Mouse (Mus musculus): ENCODE data around the gene Bach2. TPM values are rescaled to one million over a fixed set of nuclear protein-coding genes. Genes with fewer than 3 reads are reported as not detected.

The Bach2 gene
- polyA plus RNA-seq, 1 experiment from 2014 or later, result 4.8 TPM

- Histone ChIP-seq H3K9ac (ENCODE audit: low read depth, low read length) (no peak overlapping the region), H3K36me3 (ENCODE audit: control insufficient read depth, insufficient read depth, low read length) (no peaks in the 10 kb centered on the region), H3K27me3 (replicated peaks; ENCODE audit: control insufficient read depth, insufficient read depth, low read length) (no peaks in the 10 kb centered on the region), H3K27ac (ENCODE audit: low read depth, low read length) (no peak overlapping the region), H3K4me3 (ENCODE audit: low read depth, low read length) (no peak overlapping the region), H3K4me1 (replicated peaks; ENCODE audit: control insufficient read depth, insufficient read depth, low read length) (peaks cover 13% of the 10 kb centered on the region; the same call in 1 of the 2 replicates), H3K4me2 (no peak overlapping the region), H3K9me3 (ENCODE audit: control insufficient read depth, low read length) (no peaks in the 10 kb centered on the region)
- DNase-seq (ENCODE audit: low spot score), result no peak
- no peak for ATAC-seq (replicated peaks; ENCODE audit: low FRiP score)
- 39% methylated on average over 10 of the region's 10 CpGs for WGBS
Measured at GRCm38 (mm10) chr4:32351236-32351635, 112.6 kb downstream of the Bach2 start.

- no peak overlapping the region for H3K4me2 ChIP-seq
- no peak for ATAC-seq (replicated peaks; ENCODE audit: low FRiP score)
Measured at GRCm38 (mm10) chr4:32351661-32352246, 113.2 kb downstream of the Bach2 start.

GRCm38 (mm10) chr4:32352442-32352841 is 113.8 kb downstream of the Bach2 start:
- WGBS, result 41% methylated on average over 8 of the region's 8 CpGs
- H3K9me3 ChIP-seq (ENCODE audit: control insufficient read depth, low read length), result no peaks in the 10 kb centered on the region
- DNase-seq (ENCODE audit: low spot score), result no peak
- H3K27ac ChIP-seq (ENCODE audit: low read depth, low read length), result peak overlapping the region; percentile 48
- H3K4me2 ChIP-seq, result peak overlapping the region; percentile 3; the same call in 1 of the 2 replicates
- no peaks in the 10 kb centered on the region for H3K36me3 ChIP-seq (ENCODE audit: control insufficient read depth, insufficient read depth, low read length)
- H3K4me3 ChIP-seq (ENCODE audit: low read depth, low read length), result no peak overlapping the region
- H3K4me1 ChIP-seq (replicated peaks; ENCODE audit: control insufficient read depth, insufficient read depth, low read length), result peaks cover 13% of the 10 kb centered on the region; the same call in 1 of the 2 replicates
- H3K27me3 ChIP-seq (replicated peaks; ENCODE audit: control insufficient read depth, insufficient read depth, low read length), result no peaks in the 10 kb centered on the region
- no peak for ATAC-seq (replicated peaks; ENCODE audit: low FRiP score)
- no peak overlapping the region for H3K9ac ChIP-seq (ENCODE audit: low read depth, low read length)

More at GRCm38 (mm10) chr4:32351661-32352246, 113.2 kb downstream of the Bach2 start:
- peaks cover 13% of the 10 kb centered on the region; the same call in 1 of the 2 replicates for H3K4me1 ChIP-seq (replicated peaks; ENCODE audit: control insufficient read depth, insufficient read depth, low read length)
- no peak overlapping the region for H3K9ac ChIP-seq (ENCODE audit: low read depth, low read length)
- WGBS, result 61% methylated on average over 18 of the region's 18 CpGs
- no peak overlapping the region for H3K4me3 ChIP-seq (ENCODE audit: low read depth, low read length)
- no peaks in the 10 kb centered on the region for H3K36me3 ChIP-seq (ENCODE audit: control insufficient read depth, insufficient read depth, low read length)
- no peak overlapping the region for H3K27ac ChIP-seq (ENCODE audit: low read depth, low read length)
- H3K9me3 ChIP-seq (ENCODE audit: control insufficient read depth, low read length), result no peaks in the 10 kb centered on the region
- DNase-seq (ENCODE audit: low spot score), result no peak
- H3K27me3 ChIP-seq (replicated peaks; ENCODE audit: control insufficient read depth, insufficient read depth, low read length), result no peaks in the 10 kb centered on the region

- no peak overlapping the region for H3K9ac ChIP-seq (ENCODE audit: low read depth, low read length)
- ATAC-seq (replicated peaks; ENCODE audit: low FRiP score), result peak; percentile 31; the same call in 1 of the 2 replicates
- 9% methylated on average over 4 of the region's 4 CpGs for WGBS
Measured at GRCm38 (mm10) chr4:32352842-32353241, 114.2 kb downstream of the Bach2 start.

GRCm38 (mm10) chr4:32355935-32356617 is 117.5 kb downstream of the Bach2 start:
- Histone ChIP-seq H3K36me3 (ENCODE audit: control insufficient read depth, insufficient read depth, low read length) (no peaks in the 10 kb centered on the region), H3K9ac (ENCODE audit: low read depth, low read length) (no peak overlapping the region), H3K4me2 (no peak overlapping the region), H3K9me3 (ENCODE audit: control insufficient read depth, low read length) (no peaks in the 10 kb centered on the region), H3K4me3 (ENCODE audit: low read depth, low read length) (no peak overlapping the region), H3K4me1 (replicated peaks; ENCODE audit: control insufficient read depth, insufficient read depth, low read length) (peaks cover 13% of the 10 kb centered on the region; the same call in 1 of the 2 replicates), H3K27ac (ENCODE audit: low read depth, low read length) (no peak overlapping the region), H3K27me3 (replicated peaks; ENCODE audit: control insufficient read depth, insufficient read depth, low read length) (no peaks in the 10 kb centered on the region)
- DNase-seq (ENCODE audit: low spot score), result no peak
- ATAC-seq (replicated peaks; ENCODE audit: low FRiP score), result no peak
- WGBS, result 67% methylated on average over 12 of the region's 12 CpGs

More at GRCm38 (mm10) chr4:32352842-32353241, 114.2 kb downstream of the Bach2 start:
- no peak overlapping the region for H3K4me3 ChIP-seq (ENCODE audit: low read depth, low read length)
- H3K36me3 ChIP-seq (ENCODE audit: control insufficient read depth, insufficient read depth, low read length), result no peaks in the 10 kb centered on the region
- DNase-seq (ENCODE audit: low spot score), result no peak
- H3K4me1 ChIP-seq (replicated peaks; ENCODE audit: control insufficient read depth, insufficient read depth, low read length), result peaks cover 13% of the 10 kb centered on the region; the same call in 1 of the 2 replicates
- H3K9me3 ChIP-seq (ENCODE audit: control insufficient read depth, low read length), result no peaks in the 10 kb centered on the region
- no peaks in the 10 kb centered on the region for H3K27me3 ChIP-seq (replicated peaks; ENCODE audit: control insufficient read depth, insufficient read depth, low read length)
- H3K4me2 ChIP-seq, result peak overlapping the region; percentile 3; the same call in 1 of the 2 replicates
- H3K27ac ChIP-seq (ENCODE audit: low read depth, low read length), result peak overlapping the region; percentile 48

- no peaks in the 10 kb centered on the region for H3K9me3 ChIP-seq (ENCODE audit: control insufficient read depth, low read length)
- H3K4me3 ChIP-seq (ENCODE audit: low read depth, low read length), result no peak overlapping the region
- 85% methylated on average over 12 of the region's 12 CpGs for WGBS
- H3K27ac ChIP-seq (ENCODE audit: low read depth, low read length), result no peak overlapping the region
- ATAC-seq (replicated peaks; ENCODE audit: low FRiP score) (no peak), DNase-seq (ENCODE audit: low spot score) (no peak)
- no peak overlapping the region for H3K9ac ChIP-seq (ENCODE audit: low read depth, low read length)
- H3K4me1 ChIP-seq (replicated peaks; ENCODE audit: control insufficient read depth, insufficient read depth, low read length), result peaks cover 3% of the 10 kb centered on the region; the same call in 1 of the 2 replicates
- H3K27me3 ChIP-seq (replicated peaks; ENCODE audit: control insufficient read depth, insufficient read depth, low read length), result no peaks in the 10 kb centered on the region
- no peaks in the 10 kb centered on the region for H3K36me3 ChIP-seq (ENCODE audit: control insufficient read depth, insufficient read depth, low read length)
- H3K4me2 ChIP-seq, result no peak overlapping the region
Measured at GRCm38 (mm10) chr4:32357996-32358600, 119.5 kb downstream of the Bach2 start.

- DNase-seq (ENCODE audit: low spot score) (no peak), ATAC-seq (replicated peaks; ENCODE audit: low FRiP score) (0 out of 2 replicates have a peak, but pooled peaks have one; percentile 5)
- Histone ChIP-seq H3K9me3 (ENCODE audit: control insufficient read depth, low read length) (no peaks in the 10 kb centered on the region), H3K4me2 (no peak overlapping the region), H3K36me3 (ENCODE audit: control insufficient read depth, insufficient read depth, low read length) (no peaks in the 10 kb centered on the region), H3K27ac (ENCODE audit: low read depth, low read length) (no peak overlapping the region), H3K9ac (ENCODE audit: low read depth, low read length) (no peak overlapping the region), H3K27me3 (replicated peaks; ENCODE audit: control insufficient read depth, insufficient read depth, low read length) (no peaks in the 10 kb centered on the region; the same call in 1 of the 2 replicates), H3K4me3 (ENCODE audit: low read depth, low read length) (no peak overlapping the region), H3K4me1 (replicated peaks; ENCODE audit: control insufficient read depth, insufficient read depth, low read length) (peaks cover 5% of the 10 kb centered on the region; the same call in 1 of the 2 replicates)
- WGBS, result 39% methylated on average over 12 of the region's 12 CpGs
Measured at GRCm38 (mm10) chr4:32358602-32359464, 120.2 kb downstream of the Bach2 start.

- 51% methylated on average over 3 of the region's 3 CpGs for WGBS
- Histone ChIP-seq H3K4me2 (no peak overlapping the region), H3K27ac (ENCODE audit: low read depth, low read length) (no peak overlapping the region), H3K9ac (ENCODE audit: low read depth, low read length) (no peak overlapping the region), H3K4me3 (ENCODE audit: low read depth, low read length) (no peak overlapping the region), H3K36me3 (ENCODE audit: control insufficient read depth, insufficient read depth, low read length) (no peaks in the 10 kb centered on the region), H3K27me3 (replicated peaks; ENCODE audit: control insufficient read depth, insufficient read depth, low read length) (no peaks in the 10 kb centered on the region; the same call in 1 of the 2 replicates), H3K4me1 (replicated peaks; ENCODE audit: control insufficient read depth, insufficient read depth, low read length) (peaks cover 11% of the 10 kb centered on the region; the same call in 1 of the 2 replicates), H3K9me3 (ENCODE audit: control insufficient read depth, low read length) (no peaks in the 10 kb centered on the region)
- no peak for ATAC-seq (replicated peaks; ENCODE audit: low FRiP score)
- DNase-seq (ENCODE audit: low spot score), result no peak
Measured at GRCm38 (mm10) chr4:32359634-32360033, 121.0 kb downstream of the Bach2 start.

Data from liver, embryonic 11.5 days (tissue).